Mouse (Mus musculus): Measurements from ENCODE around the gene Zfp385a.

GRCm38 (mm10) chr15:103303916-103304615 lies 35.8 kb downstream of the Zfp385a start:
- no peak for TF ChIP-seq POLR2A (IDR thresholded peaks at IDR 0.05; ENCODE audit: insufficient read depth, low read length)
- no peak for TF ChIP-seq CTCF (IDR thresholded peaks at IDR 0.05; ENCODE audit: low read depth, low read length)
